Mouse (Mus musculus) spleen, adult 2 months (tissue): Measurements from ENCODE around the gene Mefv.

Experiments used
- CTCF ChIP-seq: fragments of 200-500 bp; IDR thresholded peaks from 2 replicates; pipeline ENCODE4 v1.5.1; 2011; ENCODE audit warnings: mild to moderate bottlenecking, inconsistent platforms; ENCODE audit not compliant: insufficient read depth, insufficient read length, insufficient replicate concordance; ENCODE audit errors: extremely low read depth
- POLR2A ChIP-seq: fragments of 200-500 bp; IDR thresholded peaks from 2 replicates; pipeline ENCODE4 v1.6.1; 2011; ENCODE audit warnings: low read depth, low read length, inconsistent platforms

DNA sequence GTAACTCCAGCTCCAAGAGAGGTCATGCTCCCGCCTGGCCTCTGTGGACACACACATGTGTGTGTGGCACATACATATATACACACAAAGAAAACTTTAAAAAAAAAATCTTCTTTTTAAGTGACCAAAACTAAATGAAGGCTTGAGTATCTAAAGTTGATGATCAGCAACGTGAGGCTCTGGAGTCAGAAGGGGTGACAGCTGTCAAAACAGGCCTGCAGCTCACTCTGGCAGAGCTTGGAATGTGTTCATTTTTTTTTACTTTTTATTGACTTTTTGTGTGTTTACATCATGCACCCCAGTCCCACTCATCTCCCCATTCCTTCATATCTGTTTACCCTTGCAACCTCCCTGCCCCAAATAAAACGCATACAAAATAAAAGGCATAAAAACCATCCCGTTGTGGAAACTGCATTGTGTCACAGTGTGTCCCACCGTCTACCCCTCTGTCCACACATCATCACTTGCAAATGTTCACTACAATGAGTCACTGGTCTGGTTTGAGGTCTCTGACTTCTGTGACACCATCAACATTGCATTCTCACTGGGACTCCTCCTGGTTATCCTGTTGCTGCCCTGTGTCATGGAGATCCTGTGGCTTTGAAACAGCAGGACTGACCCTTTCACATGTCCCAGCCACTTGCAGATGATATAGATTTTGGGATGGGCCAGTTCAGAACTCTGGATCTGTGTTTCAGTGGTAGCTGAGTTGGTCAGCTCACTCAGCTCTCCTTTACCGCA, 10.3 kb upstream of the Mefv start:
- TF ChIP-seq CTCF (no peak), POLR2A (no peak)
